Mouse (Mus musculus) hindbrain, embryonic 12.5 days (tissue): ENCODE measurements at regions not wholly inside any gene's neighbourhood (a gene's known extent, or its start where the extent isn't known, plus 50 kb on each side); places are given as distances from the start of the nearest gene placed in this dataset.

Source experiments
- ATAC-seq: fragments of 200-750 bp; cut with Nextera tagmentation; 2 replicates; pipeline ENCODE4 v1.8.0; 2017; ENCODE audit warnings: moderate TSS enrichment; ENCODE audit not compliant: low FRiP score
- H3K27ac ChIP-seq: fragments of 300-500 bp; sonication (generic); 2 replicates; pipeline ENCODE4 v1.5.1; 2016; ENCODE audit warnings: mild to moderate bottlenecking
- H3K27me3 ChIP-seq: fragments of 300-500 bp; sonication (generic); 2 replicates; pipeline ENCODE4 v1.6.1; 2016; ENCODE audit warnings: mild to moderate bottlenecking
- H3K36me3 ChIP-seq: fragments of 300-500 bp; sonication (generic); 2 replicates; pipeline ENCODE4 v1.6.1; 2016; ENCODE audit warnings: mild to moderate bottlenecking
- H3K4me1 ChIP-seq: fragments of 300-500 bp; sonication (generic); 2 replicates; pipeline ENCODE4 v1.6.1; 2016
- H3K4me2 ChIP-seq: fragments of 300-500 bp; sonication (generic); replicated peaks from 2 replicates; pipeline ENCODE4 v1.6.1; 2016; ENCODE audit warnings: mild to moderate bottlenecking
- H3K4me3 ChIP-seq: fragments of 300-500 bp; sonication (generic); 2 replicates; pipeline ENCODE4 v1.5.1; 2016; ENCODE audit warnings: mild to moderate bottlenecking
- H3K9ac ChIP-seq: fragments of 300-500 bp; sonication (generic); 2 replicates; pipeline ENCODE4 v1.6.1; 2016; ENCODE audit warnings: mild to moderate bottlenecking, moderate library complexity
- H3K9me3 ChIP-seq: fragments of 300-500 bp; sonication (generic); replicated peaks from 2 replicates; pipeline ENCODE4 v1.6.1; 2016; ENCODE audit warnings: mild to moderate bottlenecking
- WGBS: fragments of 180-500 bp; shearing (Covaris S2); methylation state at CpG from one replicate; pipeline ENCODE4 v1.1.7; 2016; 5-methylcytosine and 5-hydroxymethylcytosine counted together

DNA sequence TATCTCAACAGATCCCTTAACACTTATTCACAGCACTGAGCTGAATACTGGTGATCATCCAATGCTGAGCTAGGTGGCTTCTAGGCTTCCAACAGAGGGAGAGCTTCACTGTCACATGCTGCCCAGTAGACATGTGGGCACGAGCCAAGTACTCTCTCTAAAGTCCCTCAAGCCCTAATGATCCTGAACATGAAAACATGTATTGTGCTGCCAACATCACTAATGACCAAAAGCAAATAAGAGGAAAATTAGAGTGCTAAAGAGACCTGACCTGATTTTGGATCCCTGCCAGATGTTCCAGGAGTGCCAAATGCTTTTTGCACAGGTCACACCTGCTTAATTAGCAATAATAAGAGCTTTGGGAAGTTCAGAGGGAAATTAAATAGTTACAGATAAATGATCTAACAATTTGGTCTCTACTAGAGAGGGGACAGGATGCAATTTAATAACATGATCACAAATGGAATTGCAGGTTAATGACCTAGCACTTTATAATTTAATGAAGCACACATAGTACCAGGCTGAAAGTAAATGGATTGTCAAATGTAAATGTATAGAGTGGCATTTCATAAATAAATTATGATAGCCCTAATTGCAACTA is 215.6 kb upstream of the Ins1 start:
- 0 out of 2 replicates have a peak, but pooled peaks have one; percentile 46 for ATAC-seq
- Histone ChIP-seq H3K27ac (no peak overlapping the region), H3K4me1 (no peaks in the 10 kb centered on the region), H3K9me3 (no peaks in the 10 kb centered on the region), H3K4me2 (no peak overlapping the region), H3K9ac (no peak overlapping the region), H3K4me3 (no peak overlapping the region), H3K27me3 (no peaks in the 10 kb centered on the region), H3K36me3 (no peaks in the 10 kb centered on the region)
- 38% methylated on average over 1 of the region's 1 CpGs for WGBS

- Histone ChIP-seq H3K9ac (no peak overlapping the region), H3K9me3 (no peaks in the 10 kb centered on the region), H3K27me3 (no peaks in the 10 kb centered on the region), H3K36me3 (no peaks in the 10 kb centered on the region), H3K27ac (no peak overlapping the region), H3K4me3 (no peak overlapping the region), H3K4me1 (0 out of 2 replicates have a peak, but pooled peaks cover 3% of the 10 kb centered on the region), H3K4me2 (no peak overlapping the region)
- no peak for ATAC-seq
- WGBS = 82% methylated on average over 1 of the region's 1 CpGs
These were observed 195.3 kb upstream of the Ins1 start for GRCm38 (mm10) chr19:52068806-52069205.

DNA sequence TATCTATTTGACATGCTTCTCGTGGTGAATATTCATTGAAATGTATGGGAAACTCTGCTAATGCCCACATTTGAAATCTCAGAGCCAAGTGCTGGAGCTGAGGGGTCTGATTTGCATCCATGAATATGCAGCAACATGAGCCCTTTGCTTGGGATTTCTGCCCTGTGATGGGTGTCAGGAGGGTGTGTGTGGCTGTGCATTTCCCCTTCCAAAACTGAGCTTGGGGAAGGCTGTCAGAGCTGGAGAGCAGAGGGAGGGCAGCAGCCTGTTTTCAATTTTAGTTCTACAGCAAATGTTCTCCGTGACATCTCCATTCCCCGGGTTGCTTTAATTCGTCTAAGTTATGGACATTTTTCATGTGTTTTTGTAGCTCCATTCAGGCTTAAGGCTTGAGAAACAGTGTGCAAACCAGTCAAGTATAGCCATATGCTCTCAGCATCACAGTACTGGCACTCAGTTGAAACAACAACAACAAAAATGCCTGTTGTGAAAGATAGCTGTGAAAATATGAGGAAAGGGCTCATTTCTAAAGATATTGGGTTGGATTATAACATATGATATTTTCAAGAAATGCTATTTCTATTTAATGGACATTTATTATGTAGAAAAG is 194.1 kb upstream of the Ins1 start:
- 62% methylated on average over 4 of the region's 4 CpGs for WGBS
- H3K4me1 ChIP-seq = 0 out of 2 replicates have a peak, but pooled peaks cover 3% of the 10 kb centered on the region
- H3K4me3 ChIP-seq = no peak overlapping the region
- no peaks in the 10 kb centered on the region for H3K36me3 ChIP-seq
- ATAC-seq = no peak
- no peak overlapping the region for H3K4me2 ChIP-seq
- no peak overlapping the region for H3K9ac ChIP-seq
- no peaks in the 10 kb centered on the region for H3K9me3 ChIP-seq
- H3K27me3 ChIP-seq = no peaks in the 10 kb centered on the region
- no peak overlapping the region for H3K27ac ChIP-seq

DNA sequence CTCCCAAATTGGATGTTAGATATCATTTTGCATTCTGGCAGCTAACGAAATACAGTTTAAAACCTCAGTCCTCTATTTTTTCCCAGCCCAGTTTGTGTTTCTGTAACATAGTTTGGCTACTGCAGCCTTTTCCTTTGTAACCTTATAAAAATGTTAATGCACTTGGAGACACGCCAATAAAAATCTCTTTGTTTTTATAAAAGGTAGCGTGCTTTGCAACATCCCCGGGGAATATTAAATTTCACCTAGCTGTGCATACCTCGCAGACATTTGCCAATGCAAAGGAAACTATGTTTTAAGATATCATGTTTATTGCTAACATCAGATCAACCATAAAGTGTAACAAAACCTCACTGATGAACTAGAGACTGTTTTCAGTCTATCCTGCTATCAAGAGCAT is 192.9 kb upstream of the Ins1 start:
- Histone ChIP-seq H3K9ac (no peak overlapping the region), H3K9me3 (no peaks in the 10 kb centered on the region), H3K27ac (no peak overlapping the region), H3K4me3 (no peak overlapping the region), H3K4me1 (0 out of 2 replicates have a peak, but pooled peaks cover 3% of the 10 kb centered on the region), H3K4me2 (no peak overlapping the region), H3K36me3 (no peaks in the 10 kb centered on the region), H3K27me3 (no peaks in the 10 kb centered on the region)
- no peak for ATAC-seq
- 65% methylated on average over 5 of the region's 5 CpGs for WGBS

DNA sequence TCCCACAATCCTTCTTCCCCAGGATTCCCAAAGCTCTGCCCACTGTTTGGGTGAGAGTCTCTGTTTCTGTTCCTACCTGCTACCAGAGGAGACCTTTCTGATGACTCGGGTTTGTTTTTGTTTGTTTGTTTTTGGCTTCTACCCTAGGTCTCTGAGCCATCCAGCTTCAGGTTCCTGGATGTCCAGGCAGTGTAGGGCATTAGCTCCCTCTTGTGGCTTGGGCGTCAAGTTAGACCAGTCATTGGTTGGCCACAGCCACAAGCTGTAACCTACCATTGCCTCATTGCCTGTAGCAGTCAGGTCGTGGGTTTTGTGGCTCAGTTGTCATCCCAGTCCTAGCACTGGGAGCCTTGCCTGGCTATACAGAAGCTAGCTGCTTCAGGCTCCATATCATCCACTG is 185.1 kb upstream of the Ins1 start:
- Histone ChIP-seq H3K27ac (no peak overlapping the region), H3K4me2 (no peak overlapping the region), H3K4me1 (no peaks in the 10 kb centered on the region), H3K4me3 (no peak overlapping the region), H3K36me3 (no peaks in the 10 kb centered on the region), H3K9ac (no peak overlapping the region), H3K27me3 (no peaks in the 10 kb centered on the region), H3K9me3 (no peaks in the 10 kb centered on the region)
- no peak for ATAC-seq
- 31% methylated on average over 3 of the region's 3 CpGs for WGBS

GRCm38 (mm10) chr19:52112398-52112797 is 151.7 kb upstream of the Ins1 start:
- no peaks in the 10 kb centered on the region for H3K36me3 ChIP-seq
- H3K4me2 ChIP-seq = no peak overlapping the region
- H3K4me1 ChIP-seq = no peaks in the 10 kb centered on the region
- WGBS = 43% methylated on average over 3 of the region's 3 CpGs
- 0 out of 2 replicates have a peak, but pooled peaks cover 4% of the 10 kb centered on the region for H3K9me3 ChIP-seq
- H3K27ac ChIP-seq = no peak overlapping the region
- H3K27me3 ChIP-seq = no peaks in the 10 kb centered on the region
- no peak for ATAC-seq
- no peak overlapping the region for H3K4me3 ChIP-seq
- H3K9ac ChIP-seq = no peak overlapping the region
